Mouse (Mus musculus): ENCODE measurements at regions not wholly inside any gene's neighbourhood (a gene's known extent, or its start where the extent isn't known, plus 50 kb on each side); places are given as distances from the start of the nearest gene placed in this dataset.
A peak's percentile ranks its signal among the peaks of the same experiment; 100 is the strongest.

DNA sequence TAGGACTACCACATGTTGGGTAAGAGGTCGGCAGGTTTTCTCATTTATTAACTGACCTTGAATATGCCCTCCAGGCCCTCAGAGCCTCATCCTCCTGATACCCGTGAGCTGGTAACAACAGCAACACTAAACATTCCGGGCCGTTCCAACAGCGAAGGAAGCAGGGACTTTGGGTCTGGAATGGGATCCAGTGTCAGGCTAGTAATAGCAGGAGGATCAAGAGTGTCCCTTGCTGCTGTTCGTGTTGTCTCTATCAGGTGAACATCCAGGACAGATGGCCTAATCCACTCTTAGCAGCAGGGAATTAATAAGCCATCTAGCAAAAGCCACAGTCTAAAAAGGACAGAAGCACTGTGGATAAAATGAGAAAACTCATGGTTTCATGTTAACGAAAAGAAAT is 106.7 kb downstream of the Cpeb2 start:
- peak in 1 of 2 experiments; percentile 43 for DNase-seq (ENCODE audit: low spot score in 2 of 2)

DNA sequence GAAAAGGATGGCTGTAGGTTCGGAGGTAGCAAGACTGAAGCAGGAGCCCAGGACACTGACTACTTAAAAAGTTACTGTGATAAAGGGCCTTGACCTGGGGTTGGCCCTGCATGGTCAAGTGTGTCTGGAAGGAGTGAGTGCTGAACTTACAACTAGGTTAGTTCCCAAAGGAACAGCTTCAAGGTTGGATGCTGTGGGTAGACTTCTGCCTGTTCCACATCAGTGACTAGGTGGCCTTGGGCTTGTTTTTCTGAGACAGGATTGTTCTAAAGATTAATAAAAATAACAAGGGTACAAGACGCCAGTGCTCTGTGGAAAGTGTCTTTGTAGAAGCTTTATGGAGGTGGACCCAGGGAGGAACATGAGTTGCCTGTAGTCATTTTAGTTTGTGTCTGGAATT is 108.5 kb downstream of the Cpeb2 start:
- DNase-seq (ENCODE audit: low spot score in 2 of 2), result no peak

DNA sequence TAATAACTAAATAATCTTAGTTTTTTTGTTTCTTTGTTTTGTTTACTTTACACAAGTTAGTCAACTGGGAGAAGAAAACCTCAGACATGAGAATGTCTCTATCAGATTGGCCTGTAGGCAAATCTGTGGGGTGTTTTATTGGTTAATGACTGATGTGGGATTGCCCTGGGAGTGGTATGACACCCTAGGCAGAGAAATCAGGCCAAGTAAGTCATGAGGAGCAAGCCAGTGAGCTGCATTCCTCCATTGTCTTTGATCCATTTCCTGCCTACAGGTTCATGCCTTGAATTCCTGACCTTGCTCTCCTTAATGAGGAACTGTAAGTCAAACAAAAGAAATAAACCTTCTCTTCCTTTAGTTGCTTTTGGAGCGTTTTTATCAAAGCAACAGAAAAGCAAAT is 111.5 kb downstream of the Cpeb2 start:
- no peak for DNase-seq (ENCODE audit: low spot score in 2 of 2)

DNA sequence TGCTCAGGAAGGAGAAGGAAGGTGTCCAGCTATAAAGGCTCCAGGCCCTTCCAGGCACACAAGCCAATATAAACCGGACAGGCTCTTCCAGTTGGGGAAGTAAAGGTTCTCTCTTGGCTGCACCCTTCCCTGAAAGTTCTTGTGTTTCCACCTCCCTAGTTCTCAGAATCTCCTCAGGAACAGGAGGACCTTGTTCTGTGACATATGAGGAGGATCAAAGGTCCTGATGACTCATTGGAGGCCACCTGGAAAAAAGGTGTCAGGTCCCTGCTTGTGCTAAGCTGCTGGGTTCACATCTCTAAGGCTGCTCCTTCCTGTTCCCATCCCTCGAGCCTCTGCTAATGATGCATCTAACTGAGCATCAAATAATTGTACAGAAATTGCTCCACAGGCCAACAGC is 118.0 kb downstream of the Cpeb2 start:
- no peak for DNase-seq (ENCODE audit: low spot score in 2 of 2)

DNA sequence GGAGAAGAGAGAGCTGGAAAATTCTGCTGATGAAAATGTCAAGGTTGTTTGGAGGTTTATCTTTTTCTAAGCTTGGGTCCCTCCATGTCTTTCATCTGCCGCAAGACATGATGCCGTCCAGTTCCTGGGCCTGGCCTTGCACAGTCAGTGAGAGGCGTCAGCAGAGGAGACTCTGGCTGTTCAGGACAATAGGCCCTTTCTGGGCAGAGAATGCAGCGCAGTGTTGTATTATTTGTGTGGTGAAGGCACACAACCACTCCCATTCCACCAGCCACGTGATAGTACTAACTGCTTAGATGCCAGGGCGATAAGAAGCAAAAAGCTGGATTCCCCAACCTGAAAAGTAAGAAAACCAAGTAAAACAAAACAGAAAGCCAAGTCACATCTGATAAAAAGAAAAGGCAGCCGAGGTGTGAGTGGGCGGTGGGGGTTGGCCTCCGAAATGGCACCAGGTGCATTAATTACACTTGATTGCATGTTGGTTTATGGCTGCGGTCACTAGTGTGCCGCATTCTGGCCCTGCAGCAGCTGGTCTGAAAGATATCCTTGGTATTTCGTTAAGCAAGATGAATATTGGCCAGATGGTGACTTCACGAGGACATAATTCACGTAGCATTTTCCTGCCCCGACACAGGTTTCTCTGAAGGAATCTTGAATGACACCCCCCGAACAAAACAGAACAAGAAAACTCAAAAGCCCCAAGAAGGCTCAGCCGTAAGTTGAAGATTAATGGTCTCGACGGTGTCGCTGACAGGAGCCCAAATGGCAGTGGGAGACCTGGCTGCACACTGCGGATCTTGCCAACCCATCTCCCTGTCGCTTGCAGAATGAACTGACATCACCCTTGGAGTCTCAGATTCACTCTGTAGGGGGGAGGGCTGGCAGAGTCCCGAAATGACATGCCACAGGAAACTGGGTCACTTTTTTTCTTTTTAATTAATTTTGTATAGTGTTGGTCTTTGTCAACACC is 120.3 kb downstream of the Cpeb2 start:
- no peak for DNase-seq (ENCODE audit: low spot score in 2 of 2)

DNA sequence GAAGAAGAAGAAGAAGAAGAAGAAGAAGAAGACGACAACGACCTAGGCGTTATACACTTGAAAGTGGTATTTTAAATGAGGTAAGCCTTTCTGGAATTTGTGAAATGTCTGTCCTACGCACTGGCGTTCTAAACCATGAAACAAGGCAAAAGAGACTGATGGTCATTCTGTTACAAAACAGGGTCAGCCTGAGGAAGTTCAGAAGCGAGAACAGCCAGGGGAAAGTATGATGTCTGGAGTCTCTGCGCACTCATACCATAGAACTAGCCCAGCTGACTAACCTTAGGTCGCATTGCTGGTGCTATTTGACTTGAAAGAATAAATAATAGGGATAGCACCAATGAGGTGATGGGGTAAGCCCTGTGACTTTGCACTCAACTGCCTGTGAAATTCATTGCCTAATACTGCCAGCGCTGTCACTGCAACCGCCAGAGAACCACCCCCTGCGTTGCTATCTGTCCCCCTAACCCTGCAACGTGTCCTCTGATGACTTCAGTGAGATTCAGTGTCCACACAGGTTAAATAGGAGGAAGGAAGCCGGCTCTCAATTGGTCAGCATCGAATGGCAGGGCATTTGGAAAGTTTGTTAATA is 121.5 kb downstream of the Cpeb2 start:
- DNase-seq (ENCODE audit: low spot score in 2 of 2), result peak in 1 of 2 experiments; percentile 46

DNA sequence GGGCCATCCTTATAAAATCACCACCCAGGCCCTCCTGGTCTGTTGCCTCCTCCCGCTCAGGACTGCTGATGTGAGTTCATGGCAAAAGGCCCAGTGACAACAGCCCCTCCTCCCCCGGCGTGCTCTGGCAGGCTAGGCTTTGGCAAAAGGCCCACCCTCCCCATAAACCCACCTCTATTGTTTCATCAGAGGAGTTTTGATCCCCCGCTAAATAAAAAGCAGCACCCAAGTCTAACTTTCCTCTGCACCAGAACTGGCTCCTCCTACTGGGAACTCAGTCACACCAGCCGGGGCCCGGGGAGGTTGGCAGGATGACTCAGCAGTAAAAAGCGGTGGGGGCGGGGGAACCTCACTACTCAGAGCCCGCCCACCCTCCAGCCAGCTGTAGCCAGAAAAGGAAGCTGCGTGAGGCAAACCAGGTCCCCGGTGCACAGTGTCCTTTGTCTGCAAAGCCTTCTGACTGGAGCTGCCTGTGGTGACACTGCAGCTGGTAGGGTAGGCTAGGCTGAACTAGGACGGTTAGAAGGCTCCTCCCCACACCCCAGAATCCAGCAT is 122.1 kb downstream of the Cpeb2 start:
- DNase-seq (ENCODE audit: low spot score in 2 of 2), result peak; percentile 70 to 77

DNA sequence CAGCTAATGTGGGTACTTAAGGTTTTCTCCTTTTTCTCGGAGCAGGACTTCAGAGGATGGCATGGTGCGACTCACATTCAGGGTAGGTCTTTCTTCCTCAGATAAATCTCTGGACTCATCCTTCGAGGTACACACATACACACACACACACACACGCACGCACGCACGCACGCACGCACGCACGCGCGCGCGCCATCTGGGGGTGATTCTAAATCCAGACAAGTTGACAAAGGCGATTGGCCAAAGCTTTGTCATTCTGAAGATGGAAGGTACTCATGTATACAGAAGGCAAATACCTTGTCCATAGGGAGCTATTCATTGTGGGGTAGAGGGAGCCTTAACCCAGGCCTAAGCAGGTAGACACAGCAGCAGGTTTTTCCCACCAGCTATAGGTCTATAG is 122.9 kb downstream of the Cpeb2 start:
- DNase-seq (ENCODE audit: low spot score in 2 of 2), result peak in 1 of 2 experiments; percentile 35

DNA sequence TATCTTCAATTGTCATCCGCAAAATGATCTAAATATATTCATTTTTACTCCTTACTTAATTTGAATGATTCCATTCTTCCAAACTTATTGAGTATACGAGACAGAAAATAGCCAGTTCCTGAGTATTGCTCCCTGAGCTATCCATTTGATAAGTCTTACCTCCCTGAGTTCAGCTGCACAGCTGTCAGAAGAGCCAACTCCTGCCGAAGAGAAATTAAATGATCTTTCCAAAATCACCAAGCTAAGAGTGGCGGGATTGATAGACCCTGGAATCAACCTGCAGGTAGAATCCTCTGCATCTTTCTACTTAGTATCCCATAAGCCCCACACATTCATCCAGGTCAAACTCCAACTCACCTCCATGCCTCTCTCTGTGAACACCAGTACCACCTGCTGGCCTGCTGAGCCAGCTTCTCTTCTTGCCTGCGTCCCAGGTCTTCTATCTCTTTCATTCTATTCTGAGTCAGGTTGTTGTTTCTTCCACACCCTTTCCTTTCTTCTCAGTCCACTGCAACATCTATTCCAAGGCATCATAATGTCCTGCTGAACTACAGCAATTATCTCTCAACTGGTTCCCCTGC is 124.2 kb downstream of the Cpeb2 start:
- peak in 1 of 2 experiments; percentile 24 for DNase-seq (ENCODE audit: low spot score in 2 of 2)

DNA sequence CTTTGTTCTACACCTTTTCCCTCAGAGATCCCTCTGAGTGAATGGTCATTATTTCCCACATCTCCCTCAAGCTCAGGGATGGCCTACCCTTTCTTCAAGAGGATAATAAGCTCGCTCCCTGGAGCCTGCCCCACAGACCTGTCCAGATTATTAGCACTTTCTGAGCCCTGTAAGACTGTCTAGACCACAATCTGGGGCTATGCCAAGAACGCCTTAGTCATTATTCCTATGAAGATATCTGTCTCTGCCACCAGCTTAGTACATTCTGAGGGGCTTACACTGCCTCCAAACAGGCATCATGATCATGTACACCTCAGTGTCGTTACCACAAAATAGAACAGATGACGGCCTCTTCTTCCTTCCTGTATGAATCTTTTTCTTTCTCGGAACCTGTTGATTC is 124.9 kb downstream of the Cpeb2 start:
- DNase-seq (ENCODE audit: low spot score in 2 of 2), result no peak

DNA sequence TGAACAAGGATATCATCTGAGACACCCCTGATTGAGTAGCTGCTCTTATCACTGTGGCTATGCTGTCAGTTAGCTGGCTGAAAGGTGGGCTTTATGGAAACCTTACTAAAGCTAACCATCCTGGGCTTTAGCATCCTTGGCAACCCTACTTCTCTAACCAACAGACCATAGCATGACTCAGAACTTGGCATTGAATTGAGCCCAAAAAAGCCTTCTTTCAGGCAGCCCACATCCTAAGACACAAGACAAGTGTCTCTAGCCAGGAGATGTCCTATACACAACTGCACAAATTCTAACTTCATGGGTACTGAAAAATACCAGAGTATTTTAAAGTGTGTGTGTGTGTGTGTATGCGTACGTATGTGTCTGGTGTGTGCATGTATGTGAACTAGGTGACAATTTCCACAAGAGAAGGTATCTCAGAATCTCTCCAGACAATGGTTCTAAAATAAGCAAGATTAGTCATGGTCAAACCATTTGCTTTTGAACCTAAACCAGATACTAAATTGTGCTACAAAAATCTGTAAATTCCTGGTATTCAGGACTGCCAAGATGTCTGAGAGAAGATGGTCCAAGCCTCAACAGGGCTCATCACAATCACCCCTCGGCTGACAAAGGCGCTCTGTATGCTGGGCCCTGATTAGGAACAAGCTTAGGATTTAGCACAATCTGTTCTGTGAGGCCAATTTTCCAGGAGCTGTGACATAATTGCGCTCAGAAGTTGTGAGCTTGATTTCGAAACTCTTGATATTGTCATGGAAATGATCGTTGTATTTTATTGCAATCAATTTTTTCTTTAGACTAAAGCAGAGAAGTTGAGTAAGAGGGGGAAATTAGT is 126.2 kb downstream of the Cpeb2 start:
- peak in 1 of 2 experiments; percentile 37 for DNase-seq (ENCODE audit: low spot score in 2 of 2)

DNA sequence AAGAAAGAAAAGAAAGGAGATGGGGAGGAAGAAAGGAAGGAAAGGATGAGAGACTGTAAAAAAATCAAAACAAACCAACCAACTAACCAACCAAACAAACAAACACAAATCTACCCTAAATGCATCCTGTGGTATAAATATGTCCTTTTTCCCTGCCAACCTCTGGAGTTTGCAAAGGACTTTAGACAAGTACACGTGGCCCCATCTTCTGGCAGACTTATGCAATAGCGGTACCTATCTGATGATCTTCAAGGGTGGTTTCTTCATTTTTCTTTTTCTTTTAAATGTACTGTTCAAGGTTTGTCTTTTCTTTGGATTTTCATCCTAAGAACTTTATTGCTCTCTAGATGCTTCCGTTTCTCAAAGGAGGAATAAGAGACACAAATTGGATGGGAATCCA is 127.3 kb downstream of the Cpeb2 start:
- DNase-seq (ENCODE audit: low spot score in 2 of 2), result no peak

DNA sequence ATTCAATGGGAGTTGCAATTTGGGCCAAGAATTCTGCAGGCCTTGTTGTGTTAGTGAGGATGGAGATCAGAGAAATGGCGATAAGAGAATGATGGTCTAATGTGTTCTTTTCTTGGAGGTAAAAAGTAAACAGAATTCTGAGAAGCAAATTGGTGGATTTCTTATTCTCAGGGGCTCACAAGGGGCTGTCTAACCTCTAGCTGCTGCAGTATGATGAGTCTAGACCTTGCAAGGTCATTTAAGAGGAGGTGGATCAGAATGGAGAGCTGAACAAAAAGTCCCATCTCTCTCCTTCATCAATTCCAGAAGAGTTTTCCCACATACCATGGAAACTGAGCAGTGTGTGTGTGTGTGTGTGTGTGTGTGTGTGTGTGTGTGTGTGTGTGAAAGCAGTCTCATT is 128.1 kb downstream of the Cpeb2 start:
- DNase-seq (ENCODE audit: low spot score in 2 of 2), result no peak

DNA sequence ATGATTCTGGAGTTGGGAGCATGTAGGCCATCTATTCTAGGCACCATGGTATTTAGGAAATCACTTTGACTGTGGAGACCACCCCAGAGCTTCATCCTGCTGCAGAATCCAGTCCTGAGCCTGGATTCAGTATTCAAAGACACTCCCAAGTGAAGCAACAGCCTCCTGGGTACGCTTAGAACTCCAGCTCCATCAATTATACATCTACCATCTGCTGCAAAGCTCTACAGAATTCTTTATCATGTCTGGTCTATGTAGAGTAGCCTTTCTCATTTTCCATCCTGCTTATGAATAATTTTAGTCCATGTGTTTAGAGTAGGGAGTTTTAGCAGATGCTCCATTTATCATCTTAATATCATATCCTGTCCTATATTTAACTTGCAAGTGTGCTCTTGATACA is 139.4 kb downstream of the Cpeb2 start:
- DNase-seq (ENCODE audit: low spot score in 2 of 2), result no peak

DNA sequence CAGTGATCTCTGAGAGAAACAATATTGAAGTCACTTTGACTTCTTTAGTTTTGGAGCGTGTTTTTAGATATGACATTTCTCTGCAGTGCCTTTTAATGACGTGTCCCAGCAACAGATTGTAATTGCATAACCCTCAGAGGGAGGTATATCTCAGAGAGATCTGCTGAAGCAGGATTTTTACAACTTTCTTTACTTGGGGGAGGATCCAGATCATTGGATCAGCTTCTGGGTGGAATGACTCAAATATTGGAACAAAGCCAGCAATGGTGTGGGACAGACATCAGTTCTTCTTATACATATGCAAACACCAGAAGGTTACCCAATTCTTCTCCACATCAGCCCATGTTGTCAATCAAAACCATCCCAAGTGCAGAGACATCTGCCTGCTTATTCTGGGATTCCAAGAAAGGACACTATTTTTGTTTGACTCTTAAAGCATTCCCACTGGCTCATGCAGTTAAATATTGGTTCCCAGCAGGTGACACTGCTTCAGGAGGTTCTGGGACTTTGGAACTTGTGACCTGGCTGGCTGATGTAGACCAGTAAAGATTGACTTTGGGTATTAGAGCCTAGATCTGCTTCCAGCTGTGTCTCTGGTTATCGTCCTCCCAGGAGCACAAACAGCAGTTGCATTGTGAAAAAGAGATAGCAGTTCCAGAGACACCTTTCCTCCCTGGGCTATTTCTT is 130.5 kb upstream of the C1qtnf7 start:
- DNase-seq (ENCODE audit: low spot score in 2 of 2), result no peak

DNA sequence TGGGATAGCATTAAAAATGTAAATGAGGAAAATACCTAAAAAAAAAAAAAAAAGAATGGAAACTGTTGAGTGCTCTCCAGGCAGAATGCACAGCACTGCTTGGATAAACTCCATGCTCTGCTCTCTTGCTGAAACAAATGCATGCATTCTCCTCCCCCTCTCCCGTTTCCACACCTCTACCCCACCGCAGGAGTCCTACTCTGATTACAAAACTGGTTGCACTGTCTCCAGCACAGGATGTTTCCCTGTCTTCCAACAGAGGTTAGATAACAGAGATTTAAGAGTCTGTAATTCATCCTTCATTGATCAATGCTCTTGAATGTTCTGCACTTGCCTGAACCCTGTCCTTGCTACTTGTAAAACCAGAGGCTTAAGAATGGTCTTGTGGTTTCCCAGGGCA is 124.3 kb upstream of the C1qtnf7 start:
- DNase-seq (ENCODE audit: low spot score in 2 of 2), result no peak

DNA sequence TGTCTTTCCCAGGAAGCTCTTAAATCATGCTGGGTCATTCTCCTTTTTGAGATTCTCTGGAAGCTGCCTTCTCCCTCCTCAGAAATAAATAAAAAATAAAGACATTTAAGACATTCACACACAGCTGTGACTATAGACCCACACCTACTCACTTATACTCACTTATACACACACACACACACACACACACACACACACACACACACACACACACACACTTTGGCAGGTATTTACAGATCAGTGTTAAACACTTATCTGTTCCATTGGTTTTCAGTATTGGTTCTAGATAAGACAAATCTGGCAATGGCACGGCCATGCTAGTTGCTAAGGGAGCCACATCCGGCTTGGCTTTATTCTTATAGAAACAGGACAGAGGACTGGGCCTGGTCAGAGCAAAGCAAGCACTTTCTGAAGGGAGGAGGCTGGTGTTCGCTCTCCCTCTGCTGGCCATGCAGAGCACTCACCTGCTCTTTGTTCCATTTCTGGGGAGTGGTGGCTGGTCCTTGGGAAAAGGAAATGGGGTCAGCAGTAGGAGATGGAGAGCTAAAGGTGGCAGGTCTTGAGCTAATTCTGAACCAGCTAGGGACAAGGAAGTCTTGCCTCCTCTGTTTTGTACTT is 123.8 kb upstream of the C1qtnf7 start:
- DNase-seq (ENCODE audit: low spot score in 2 of 2), result no peak

DNA sequence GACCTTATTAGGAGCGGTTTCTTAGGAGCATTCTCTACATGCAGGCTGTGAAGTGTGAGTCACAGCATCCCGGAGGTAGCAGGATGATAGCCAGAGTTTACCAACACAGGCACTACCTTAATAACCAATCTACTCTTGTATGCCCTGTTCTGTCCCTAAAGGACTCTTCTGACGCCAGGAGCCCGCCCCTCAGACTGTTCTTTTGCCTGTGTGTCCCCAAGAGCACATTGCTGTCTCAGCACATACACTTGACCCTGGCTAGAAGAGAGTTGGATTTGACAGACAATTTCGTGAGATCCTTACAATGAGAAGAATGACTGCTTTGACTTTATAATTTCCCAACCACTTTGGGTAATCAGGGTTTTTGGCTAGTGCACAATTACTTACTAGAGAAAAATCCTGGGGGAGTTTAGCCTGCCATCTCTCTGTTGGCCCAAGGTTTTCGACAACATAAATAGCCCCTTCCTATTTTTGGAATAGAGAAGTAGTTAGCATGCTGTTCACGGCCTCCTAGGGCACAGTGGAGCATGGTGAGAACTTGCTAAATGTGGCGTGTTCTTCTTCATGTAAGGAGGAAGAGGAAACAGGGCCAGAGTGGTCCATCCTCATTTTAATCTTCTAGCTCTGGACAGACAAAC is 122.3 kb upstream of the C1qtnf7 start:
- no peak for DNase-seq (ENCODE audit: low spot score in 2 of 2)

DNA sequence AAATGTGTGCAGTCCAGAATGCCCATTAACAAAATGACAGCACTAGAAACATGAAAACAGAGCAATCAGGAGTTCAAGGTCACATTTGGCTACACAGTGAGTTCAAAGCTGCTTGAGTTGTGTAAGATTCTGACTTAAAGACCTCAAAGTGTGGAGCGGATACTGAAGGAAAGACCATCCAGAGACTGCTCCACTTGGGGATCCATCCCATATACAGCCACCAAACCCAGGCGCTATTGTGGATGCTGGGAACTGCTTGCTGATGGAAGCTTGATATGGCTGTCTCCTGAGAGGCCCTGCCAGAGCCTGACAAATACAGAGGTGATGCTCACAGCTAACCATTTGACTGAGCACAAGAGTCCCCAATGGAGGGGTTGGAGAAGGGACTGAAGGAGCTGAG is 98.1 kb upstream of the C1qtnf7 start:
- no peak for DNase-seq (ENCODE audit: low spot score in 2 of 2)

All from spleen, postnatal 4 days (tissue).